ENCODE assay signal across 9 mouse cellular contexts in genomic region chr9:41586966-41587570, GRCm38 (mm10).
DNase-seq lines count a peak whose midpoint lies in the region; ATAC-seq and TF ChIP-seq lines count a peak whose summit lies in the region.
"Had no signal": no experiment of that assay in that cellular context is flagged by ENCODE, and none has a peak within 500 bp of the region (broad histone marks: within the 10 kb centered on the region; RNA-seq: fewer than 3 reads in every experiment).

No protein-coding gene starts in this region.

- H3K4me1 ChIP-seq in cortical plate, adult 2 months (ENCODE audit: control insufficient read depth, insufficient read depth, low read length) = peaks cover 13% of the 10 kb centered on the region
- peaks cover 52% of the 10 kb centered on the region for H3K4me1 ChIP-seq in hindbrain, embryonic 13.5 days (replicated peaks)
- peaks cover 35% of the 10 kb centered on the region for H3K4me1 ChIP-seq in midbrain, embryonic 14.5 days (ENCODE audit: control insufficient read depth, insufficient read depth, low read length)
- H3K4me1 ChIP-seq: liver, embryonic 15.5 days had no signal

- no peak for TF ChIP-seq CTCF in C2C12 (IDR thresholded peaks at IDR 0.05; ENCODE audit: control insufficient read depth, insufficient read depth, insufficient read length)
- no peak for TF ChIP-seq CTCF in cortical plate, adult 2 months (IDR thresholded peaks at IDR 0.05; ENCODE audit: extremely low read depth, insufficient read depth, low read length)

- peaks cover 93% of the 10 kb centered on the region for H3K79me3 ChIP-seq in C2C12 (ENCODE audit: low read depth)

- peak overlapping the region; percentile 12; the same call in 1 of the 2 replicates for H3K27ac ChIP-seq in cortical plate, adult 2 months (ENCODE audit: insufficient read depth, low read length)
- H3K27ac ChIP-seq in hindbrain, embryonic 13.5 days = peak overlapping the region; percentile 98
- peak overlapping the region; percentile 98 for H3K27ac ChIP-seq in midbrain, embryonic 14.5 days (replicated peaks; ENCODE audit: low read depth, low read length)
- H3K27ac ChIP-seq: liver, embryonic 15.5 days had no signal

- H3K79me2 ChIP-seq in C2C12 (ENCODE audit: control insufficient read depth, insufficient read depth) = peaks cover 100% of the 10 kb centered on the region

- WGBS in hindbrain, embryonic 13.5 days = 57% methylated on average over 4 of the region's 4 CpGs
- 30% methylated on average over 4 of the region's 4 CpGs for WGBS in midbrain, embryonic 14.5 days

- ATAC-seq in hindbrain, embryonic 13.5 days (ENCODE audit: low FRiP score) = no peak
- ATAC-seq in midbrain, embryonic 14.5 days (ENCODE audit: low FRiP score, low TSS enrichment) = no peak
- ATAC-seq in erythroid progenitor cell, adult 5-6 weeks (replicated peaks; ENCODE audit: low FRiP score, poor library complexity, severe bottlenecking) = no peak

- H3K9me3 ChIP-seq in hindbrain, embryonic 13.5 days = no peaks in the 10 kb centered on the region
- no peaks in the 10 kb centered on the region for H3K9me3 ChIP-seq in midbrain, embryonic 14.5 days (ENCODE audit: control insufficient read depth, low read length)
- H3K9me3 ChIP-seq: liver, embryonic 15.5 days had no signal

- no peaks in the 10 kb centered on the region for H3K27me3 ChIP-seq in C2C12 (ENCODE audit: control insufficient read depth, insufficient read depth, insufficient read length)
- no peaks in the 10 kb centered on the region for H3K27me3 ChIP-seq in hindbrain, embryonic 13.5 days
- no peaks in the 10 kb centered on the region for H3K27me3 ChIP-seq in midbrain, embryonic 14.5 days (ENCODE audit: control insufficient read depth, insufficient read depth, low read length)

- TF ChIP-seq POLR2A in cortical plate, adult 2 months (IDR thresholded peaks at IDR 0.05; ENCODE audit: extremely low read depth, insufficient read depth, low read length) = no peak

- peak overlapping the region; percentile 82 for H3K4me2 ChIP-seq in hindbrain, embryonic 13.5 days
- peak overlapping the region; percentile 81 for H3K4me2 ChIP-seq in midbrain, embryonic 14.5 days (ENCODE audit: low read length)
- H3K4me2 ChIP-seq: liver, embryonic 15.5 days had no signal

- peak overlapping the region; percentile 37 for H3ac ChIP-seq in C2C12 (ENCODE audit: control insufficient read depth, insufficient read length, low read depth)

- H3K9ac ChIP-seq in hindbrain, embryonic 13.5 days = peak overlapping the region; percentile 96
- peak overlapping the region; percentile 100 for H3K9ac ChIP-seq in midbrain, embryonic 14.5 days (replicated peaks; ENCODE audit: low read length)
- H3K9ac ChIP-seq: liver, embryonic 15.5 days had no signal

- peak; percentile 64 for DNase-seq in midbrain, embryonic 14.5 days
- no peak for DNase-seq in adrenal gland, postnatal 10 days
- no peak for DNase-seq in layer of hippocampus, postnatal 14 days (ENCODE audit: low spot score in 2 of 2)
- DNase-seq: right cerebral cortex, postnatal 4 days had no signal

- peak overlapping the region; percentile 26 for H3K4me3 ChIP-seq in C2C12 (ENCODE audit: insufficient read depth, poor library complexity, severe bottlenecking)
- H3K4me3 ChIP-seq in cortical plate, adult 2 months (ENCODE audit: insufficient read depth, low read length) = peak overlapping the region; percentile 15; the same call in 1 of the 2 replicates
- H3K4me3 ChIP-seq in hindbrain, embryonic 13.5 days = peak overlapping the region; percentile 82
- H3K4me3 ChIP-seq in midbrain, embryonic 14.5 days (replicated peaks; ENCODE audit: low read depth, low read length) = peak overlapping the region; percentile 83
- H3K4me3 ChIP-seq: liver, embryonic 15.5 days had no signal

- peaks cover 96% of the 10 kb centered on the region for H3K36me3 ChIP-seq in C2C12 (ENCODE audit: control insufficient read depth, insufficient read depth)
- H3K36me3 ChIP-seq in hindbrain, embryonic 13.5 days = peaks cover 42% of the 10 kb centered on the region
- peaks cover 58% of the 10 kb centered on the region for H3K36me3 ChIP-seq in midbrain, embryonic 14.5 days (ENCODE audit: control insufficient read depth, insufficient read depth, low read length)
- H3K36me3 ChIP-seq: liver, embryonic 15.5 days had no signal

TF ChIP-seq in C2C12, 6 proteins besides CTCF, POLR2A, EP300 and RAD21:
- no peak for TF ChIP-seq MYOD1 (IDR thresholded peaks at IDR 0.05; ENCODE audit: control insufficient read depth, insufficient read length, low read depth)
- TF ChIP-seq CEBPB (IDR thresholded peaks at IDR 0.05; ENCODE audit: low read depth) = no peak
- no peak for TF ChIP-seq USF1 (IDR thresholded peaks at IDR 0.05; ENCODE audit: low read depth)
- TF ChIP-seq FOSL1 (IDR thresholded peaks at IDR 0.05; ENCODE audit: insufficient read depth, low read length, poor library complexity, severe bottlenecking) = no peak
- no peak for TF ChIP-seq MAX (IDR thresholded peaks at IDR 0.05)
- TF ChIP-seq MYOG (IDR thresholded peaks at IDR 0.05; ENCODE audit: control insufficient read depth, extremely low read depth, insufficient read length) = no peak

Comparison
In these comparisons a context has a peak if more than half of its experiments do, and no peak if none do; other contexts are left out.
1. H3K4me3 ChIP-seq: peak in every context shown above with its lines; median percentile 83 in midbrain, embryonic 14.5 days; 82 in hindbrain, embryonic 13.5 days; 26 in C2C12; 15 in cortical plate, adult 2 months.
2. H3K27ac ChIP-seq: peak in every context shown above with its lines; median percentile 98 in hindbrain, embryonic 13.5 days; 98 in midbrain, embryonic 14.5 days; 12 in cortical plate, adult 2 months.